ENCODE assay signal across 9 mouse cellular contexts in genomic region chr11:19971954-19972750, GRCm38 (mm10). TPM values are rescaled to one million over a fixed set of nuclear protein-coding genes. Genes with fewer than 3 reads are reported as not detected.
DNase-seq lines count a peak whose midpoint lies in the region; ATAC-seq and TF ChIP-seq lines count a peak whose summit lies in the region.
"Had no signal": no experiment of that assay in that cellular context is flagged by ENCODE, and none has a peak within 500 bp of the region (broad histone marks: within the 10 kb centered on the region; RNA-seq: fewer than 3 reads in every experiment).

No protein-coding gene starts in this region.

- TF ChIP-seq POLR2A in MEL (IDR thresholded peaks at IDR 0.05; ENCODE audit: control insufficient read depth in 1 of 2, insufficient read depth in 1 of 2, low read depth in 1 of 2, low read length in 2 of 2, poor library complexity in 1 of 2): no peak
- no peak for TF ChIP-seq POLR2A in brain, embryonic 14.5 days (IDR thresholded peaks at IDR 0.05; ENCODE audit: borderline replicate concordance, extremely low read depth, insufficient read depth, insufficient read length, poor library complexity, severe bottlenecking)

- DNase-seq in layer of hippocampus, adult 9-11 months: peak; percentile 33
- DNase-seq in layer of hippocampus, adult 11-12 months (ENCODE audit: low spot score): no peak
- DNase-seq in MEL (ENCODE audit: low read depth, low spot score): peak; percentile 64
- peak; percentile 40 for DNase-seq in brain, embryonic 14.5 days (ENCODE audit: low read depth)
- no peak for DNase-seq in liver, embryonic 11.5 days (ENCODE audit: low spot score)
- DNase-seq in adrenal gland, postnatal 10 days: no peak
- no peak for DNase-seq in layer of hippocampus, adult 8-10 months (ENCODE audit: low spot score in 2 of 2)
- no peak for DNase-seq in heart, adult 9 months (ENCODE audit: low spot score in 2 of 2)
- DNase-seq: lung, postnatal 4 days had no signal

- no peak overlapping the region for H3K4me2 ChIP-seq in liver, embryonic 11.5 days

- no peaks in the 10 kb centered on the region for H3K9me3 ChIP-seq in MEL (replicated peaks; ENCODE audit: insufficient read depth, low read length)
- no peaks in the 10 kb centered on the region for H3K9me3 ChIP-seq in liver, embryonic 11.5 days (ENCODE audit: control insufficient read depth, low read length)

- TF ChIP-seq CTCF in MEL (IDR thresholded peaks at IDR 0.05 in 2 of 3, conservative IDR thresholded peaks at IDR 0.05 in 1 of 3; ENCODE audit: control insufficient read depth in 1 of 3, insufficient read depth in 1 of 3, low read depth in 2 of 3, low read length in 3 of 3, poor library complexity in 1 of 3, severe bottlenecking in 1 of 3): peak in 2 of 3 experiments; percentile 37 to 60; a peak in 4 of 6 replicates
- peak; percentile 28; the same call in 1 of the 2 replicates for TF ChIP-seq CTCF in brain, embryonic 14.5 days (IDR thresholded peaks at IDR 0.05; ENCODE audit: borderline replicate concordance, extremely low read depth, insufficient read depth, insufficient read length)

- H3K27ac ChIP-seq in MEL (ENCODE audit: control insufficient read depth, low read depth, low read length): no peak overlapping the region
- no peak overlapping the region for H3K27ac ChIP-seq in liver, embryonic 11.5 days (ENCODE audit: low read depth, low read length)

- ATAC-seq in liver, embryonic 11.5 days (replicated peaks; ENCODE audit: low FRiP score): peak; percentile 46; the same call in 1 of the 2 replicates

- 88% methylated on average over 4 of the region's 4 CpGs for WGBS in liver, embryonic 11.5 days

- no peak overlapping the region for H3K9ac ChIP-seq in MEL (ENCODE audit: control insufficient read depth, low read depth, low read length, poor library complexity, severe bottlenecking)
- H3K9ac ChIP-seq in liver, embryonic 11.5 days (ENCODE audit: low read depth, low read length): no peak overlapping the region

- peaks cover 3% of the 10 kb centered on the region in 2 experiments; a peak in 2 of 4 replicates for H3K36me3 ChIP-seq in MEL (ENCODE audit: control insufficient read depth in 1 of 2, insufficient read depth in 2 of 2, low read length in 2 of 2)
- H3K36me3 ChIP-seq in liver, embryonic 11.5 days (ENCODE audit: control insufficient read depth, insufficient read depth, low read length): no peaks in the 10 kb centered on the region

- TF ChIP-seq RAD21 in MEL (IDR thresholded peaks at IDR 0.05; ENCODE audit: low read depth, low read length): peak; percentile 55

- H3K79me2 ChIP-seq in MEL (ENCODE audit: control insufficient read depth, insufficient read depth, low read length, poor library complexity): peaks cover 14% of the 10 kb centered on the region; the same call in 1 of the 2 replicates

- no peak overlapping the region for H3K4me3 ChIP-seq in MEL (ENCODE audit: control insufficient read depth in 1 of 2, insufficient read depth in 1 of 2, low read depth in 2 of 2, low read length in 2 of 2)
- no peak overlapping the region for H3K4me3 ChIP-seq in liver, embryonic 11.5 days (ENCODE audit: low read depth, low read length)

- H3K4me1 ChIP-seq in MEL (ENCODE audit: control insufficient read depth in 1 of 2, insufficient read depth in 2 of 2, low read length in 2 of 2): peaks cover 0 to 4% of the 10 kb centered on the region in 2 experiments; a peak in 3 of 4 replicates
- peaks cover 27% of the 10 kb centered on the region for H3K4me1 ChIP-seq in liver, embryonic 11.5 days (replicated peaks; ENCODE audit: control insufficient read depth, insufficient read depth, low read length)

- no peaks in the 10 kb centered on the region for H3K27me3 ChIP-seq in MEL (ENCODE audit: control insufficient read depth in 1 of 2, insufficient read depth in 2 of 2, low read length in 2 of 2)
- no peaks in the 10 kb centered on the region for H3K27me3 ChIP-seq in liver, embryonic 11.5 days (replicated peaks; ENCODE audit: control insufficient read depth, insufficient read depth, low read length)

- TF ChIP-seq EP300 in MEL (IDR thresholded peaks at IDR 0.05; ENCODE audit: low read depth in 1 of 2, low read length in 2 of 2): no peak

TF ChIP-seq in MEL, 35 proteins besides CTCF, POLR2A, EP300 and RAD21:
- TF ChIP-seq ZNF384 (IDR thresholded peaks at IDR 0.05; ENCODE audit: low read depth, low read length): peak; percentile 46
- peak; percentile 19; the same call in 1 of the 2 replicates for TF ChIP-seq ZC3H11A (IDR thresholded peaks at IDR 0.05; ENCODE audit: low read depth, low read length)
- no peak for TF ChIP-seq E2F4 (IDR thresholded peaks at IDR 0.05; ENCODE audit: borderline replicate concordance, low read depth, low read length)
- TF ChIP-seq GATA1 (IDR thresholded peaks at IDR 0.05; ENCODE audit: low read depth, low read length): no peak
- TF ChIP-seq SMC3 (IDR thresholded peaks at IDR 0.05; ENCODE audit: low read depth, low read length): peak; percentile 40
- no peak for TF ChIP-seq HCFC1 (IDR thresholded peaks at IDR 0.05; ENCODE audit: low read depth, low read length)

RNA-seq across cellular contexts. Expression of gene Spred2, which starts 48.0 kb away (rescaled TPM):
- total RNA-seq in MEL (2012; rRNA removed): 7.8 and 10.8 TPM in 2 replicates
- polyA plus RNA-seq in MEL (2012; ENCODE audit: insufficient read depth in 1 of 2, insufficient read length in 2 of 2, low read depth in 1 of 2, low replicate concordance in 2 of 2, missing spikeins in 1 of 2): 10 to 100 TPM; 25.9 to 76.0 TPM
- 15.7 and 22.4 TPM in 2 replicates for polyA plus RNA-seq in brain, embryonic 14.5 days (2012; rRNA removed)
- 4.8 and 5.0 TPM in 2 replicates for polyA plus RNA-seq in liver, embryonic 11.5 days (2014; fragmentation: Nextera tagmentation; extraction: Ambion mirVana)
- total RNA-seq in adrenal gland, postnatal 10 days (2021): 10 to 100 TPM; 33.1 to 37.0 TPM
- total RNA-seq in layer of hippocampus, adult 8-10 months (2022): 10 to 100 TPM; 79.4 to 96.5 (median 88.6) TPM

Comparison
In these comparisons a context has a peak if more than half of its experiments do, and no peak if none do; other contexts are left out.
1. DNase-seq: peak in layer of hippocampus, adult 9-11 months (single experiment), MEL (single experiment) and brain, embryonic 14.5 days (single experiment); none in layer of hippocampus, adult 11-12 months (single experiment), liver, embryonic 11.5 days (single experiment), adrenal gland, postnatal 10 days (single experiment), layer of hippocampus, adult 8-10 months (0 of 2) and heart, adult 9 months (0 of 2).